In the genomic region with DNA sequence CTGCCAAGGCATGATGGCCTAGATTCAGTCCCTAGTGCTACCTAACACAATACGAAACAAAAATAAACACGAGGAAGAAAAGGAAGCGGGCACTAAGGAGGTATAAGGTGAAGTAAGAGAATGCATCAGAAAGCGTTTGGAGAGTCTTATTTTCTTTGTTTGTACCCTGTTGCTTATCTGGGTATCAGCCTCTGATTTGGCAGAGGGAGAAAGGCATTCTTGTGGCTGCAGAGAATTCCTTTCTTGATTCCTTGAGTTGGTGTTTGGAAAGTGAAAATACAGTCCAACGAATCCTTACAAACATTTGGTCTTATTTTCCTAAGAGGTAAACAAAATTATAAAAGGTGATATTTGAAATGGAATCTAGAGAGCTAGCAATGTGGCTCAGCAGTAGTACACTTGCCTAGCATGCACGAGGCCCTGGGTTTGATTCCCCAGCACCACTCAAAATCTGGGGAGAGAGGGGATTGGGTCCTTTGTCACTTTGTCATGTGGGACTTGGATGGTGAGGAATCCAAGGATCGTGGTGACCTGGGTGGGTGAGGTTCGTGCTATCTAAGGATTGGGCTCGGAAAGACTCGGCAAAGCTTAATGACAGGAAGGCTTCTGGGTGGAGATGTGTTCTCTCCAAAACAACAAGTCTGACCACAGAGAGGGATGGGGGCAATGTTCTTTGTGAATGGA, we compare ENCODE assay signal across 20 mouse cellular contexts. TPM values are rescaled to one million over a fixed set of nuclear protein-coding genes. Genes with fewer than 3 reads are reported as not detected.
DNase-seq lines count a peak whose midpoint lies in the region; ATAC-seq and TF ChIP-seq lines count a peak whose summit lies in the region.
"Had no signal": no experiment of that assay in that cellular context is flagged by ENCODE, and none has a peak within 500 bp of the region (broad histone marks: within the 10 kb centered on the region; RNA-seq: fewer than 3 reads in every experiment).

No protein-coding gene starts in this region.

- H3K36me3 ChIP-seq in heart, embryonic 12.5 days: no peaks in the 10 kb centered on the region
- no peaks in the 10 kb centered on the region for H3K36me3 ChIP-seq in kidney, embryonic 15.5 days
- no peaks in the 10 kb centered on the region for H3K36me3 ChIP-seq in embryonic facial prominence, embryonic 10.5 days (replicated peaks)
- H3K36me3 ChIP-seq in stomach, embryonic 15.5 days: no peaks in the 10 kb centered on the region
- H3K36me3 ChIP-seq: liver, embryonic 13.5 days; midbrain, embryonic 12.5 days had no signal

- H3K9ac ChIP-seq in heart, embryonic 12.5 days: no peak overlapping the region
- no peak overlapping the region for H3K9ac ChIP-seq in kidney, embryonic 15.5 days
- H3K9ac ChIP-seq in stomach, embryonic 15.5 days: no peak overlapping the region
- H3K9ac ChIP-seq: forebrain, embryonic 13.5 days; liver, embryonic 13.5 days; midbrain, embryonic 12.5 days had no signal

- no peaks in the 10 kb centered on the region for H3K27me3 ChIP-seq in heart, embryonic 12.5 days (replicated peaks)
- H3K27me3 ChIP-seq in kidney, embryonic 15.5 days: no peaks in the 10 kb centered on the region
- no peaks in the 10 kb centered on the region for H3K27me3 ChIP-seq in embryonic facial prominence, embryonic 10.5 days (replicated peaks; ENCODE audit: low read depth, poor library complexity, severe bottlenecking)
- H3K27me3 ChIP-seq in stomach, embryonic 15.5 days (replicated peaks): no peaks in the 10 kb centered on the region
- H3K27me3 ChIP-seq in cerebellum, adult 2 months (ENCODE audit: control insufficient read depth, insufficient read depth, low read length): no peaks in the 10 kb centered on the region
- H3K27me3 ChIP-seq: liver, embryonic 13.5 days; Patski had no signal

- TF ChIP-seq POLR2A in cerebellum, adult 2 months (IDR thresholded peaks at IDR 0.05; ENCODE audit: borderline replicate concordance, insufficient read depth, low read length): no peak

- H3K9me3 ChIP-seq in heart, embryonic 12.5 days (replicated peaks): no peaks in the 10 kb centered on the region
- no peaks in the 10 kb centered on the region for H3K9me3 ChIP-seq in kidney, embryonic 15.5 days (replicated peaks)
- H3K9me3 ChIP-seq in embryonic facial prominence, embryonic 10.5 days: no peaks in the 10 kb centered on the region
- H3K9me3 ChIP-seq in stomach, embryonic 15.5 days: no peaks in the 10 kb centered on the region
- H3K9me3 ChIP-seq: forebrain, embryonic 13.5 days; liver, embryonic 13.5 days; midbrain, embryonic 12.5 days had no signal

- 52% methylated on average over 10 of the region's 10 CpGs for WGBS in heart, embryonic 12.5 days
- WGBS in kidney, embryonic 15.5 days: 70% methylated on average over 10 of the region's 10 CpGs
- 65% methylated on average over 10 of the region's 10 CpGs for WGBS in embryonic facial prominence, embryonic 10.5 days
- 61% methylated on average over 10 of the region's 10 CpGs for WGBS in stomach, embryonic 15.5 days
- 79% methylated on average over 10 of the region's 10 CpGs for WGBS in cerebellum, adult 2 months

- no peak overlapping the region for H3K4me2 ChIP-seq in heart, embryonic 12.5 days
- no peak overlapping the region for H3K4me2 ChIP-seq in kidney, embryonic 15.5 days
- H3K4me2 ChIP-seq in stomach, embryonic 15.5 days: no peak overlapping the region
- H3K4me2 ChIP-seq: forebrain, embryonic 13.5 days; liver, embryonic 13.5 days; midbrain, embryonic 12.5 days had no signal

- peaks cover 58% of the 10 kb centered on the region for H3K4me1 ChIP-seq in heart, embryonic 12.5 days (replicated peaks)
- peaks cover 51% of the 10 kb centered on the region for H3K4me1 ChIP-seq in kidney, embryonic 15.5 days
- H3K4me1 ChIP-seq in embryonic facial prominence, embryonic 10.5 days: peaks cover 67% of the 10 kb centered on the region
- H3K4me1 ChIP-seq in stomach, embryonic 15.5 days: peaks cover 37% of the 10 kb centered on the region
- peaks cover 4% of the 10 kb centered on the region for H3K4me1 ChIP-seq in cerebellum, adult 2 months (ENCODE audit: control insufficient read depth, insufficient read depth, low read length)

- no peak for ATAC-seq in heart, embryonic 12.5 days (ENCODE audit: insufficient number of reproducible peaks, low FRiP score)
- ATAC-seq in kidney, embryonic 15.5 days (replicated peaks; ENCODE audit: low FRiP score): no peak
- no peak for ATAC-seq in stomach, embryonic 15.5 days (ENCODE audit: insufficient read depth, low FRiP score, low read depth)
- ATAC-seq: activated CD4-positive, CD25-positive, alpha-beta regulatory T cell, adult 4 months; Patski had no signal

- DNase-seq in heart, adult 11 months: peak; percentile 90
- DNase-seq in kidney, adult 11 months: no peak
- no peak for DNase-seq in embryonic facial prominence, embryonic 10.5 days (ENCODE audit: low spot score)
- no peak for DNase-seq in spleen, postnatal 14 days (ENCODE audit: low spot score in 2 of 2)
- DNase-seq in cerebellum, adult 2 months: no peak
- DNase-seq: B cell, adult 2 months; cerebellum, adult 11-12 months; cerebellum, postnatal 36 days; liver, embryonic 13.5 days; right cerebral cortex, postnatal 14 days had no signal

- TF ChIP-seq CTCF in cerebellum, adult 2 months (IDR thresholded peaks at IDR 0.05; ENCODE audit: borderline replicate concordance, insufficient read depth, low read depth, low read length): no peak

- H3K27ac ChIP-seq in heart, embryonic 12.5 days (ENCODE audit: poor library complexity, severe bottlenecking): no peak overlapping the region
- H3K27ac ChIP-seq in kidney, embryonic 15.5 days: peak overlapping the region; percentile 1; the same call in 1 of the 2 replicates
- H3K27ac ChIP-seq in embryonic facial prominence, embryonic 10.5 days (replicated peaks): peak overlapping the region; percentile 69
- peak overlapping the region; percentile 69 for H3K27ac ChIP-seq in stomach, embryonic 15.5 days
- H3K27ac ChIP-seq in cerebellum, adult 2 months (ENCODE audit: insufficient read depth, low read length): no peak overlapping the region
- H3K27ac ChIP-seq: forebrain, embryonic 13.5 days; kidney, postnatal 0 days; left cerebral cortex, adult 2 months; liver, embryonic 13.5 days; macrophage; midbrain, embryonic 12.5 days had no signal

- no peak overlapping the region for H3K4me3 ChIP-seq in heart, embryonic 12.5 days
- H3K4me3 ChIP-seq in kidney, embryonic 15.5 days (replicated peaks): no peak overlapping the region
- H3K4me3 ChIP-seq in embryonic facial prominence, embryonic 10.5 days: no peak overlapping the region
- H3K4me3 ChIP-seq in stomach, embryonic 15.5 days (replicated peaks): no peak overlapping the region
- H3K4me3 ChIP-seq in cerebellum, adult 2 months (replicated peaks; ENCODE audit: insufficient read depth, low read depth, low read length): no peak overlapping the region
- H3K4me3 ChIP-seq: forebrain, embryonic 13.5 days; left cerebral cortex, adult 2 months; liver, embryonic 13.5 days; midbrain, embryonic 12.5 days had no signal

RNA-seq across cellular contexts. Expression of gene Parva, which starts 44.9 kb away (rescaled TPM):
- polyA plus RNA-seq in heart, embryonic 12.5 days (2016; fragmentation: Nextera tagmentation; extraction: Ambion mirVana): 101 and 103 TPM in 2 replicates
- 103 and 107 TPM in 2 replicates for polyA plus RNA-seq in kidney, embryonic 15.5 days (2015; fragmentation: Nextera tagmentation; extraction: Ambion mirVana)
- polyA plus RNA-seq in embryonic facial prominence, embryonic 10.5 days (2016; fragmentation: Nextera tagmentation; extraction: Ambion mirVana): 62.7 and 70.3 TPM in 2 replicates
- polyA plus RNA-seq in stomach, embryonic 15.5 days (2015; fragmentation: Nextera tagmentation; extraction: Ambion mirVana): 101 and 108 TPM in 2 replicates
- 64.4 and 67.5 TPM in 2 replicates for polyA plus RNA-seq in cerebellum, adult 2 months (2012; rRNA removed)
- polyA plus RNA-seq: activated CD4-positive, CD25-positive, alpha-beta regulatory T cell, adult 4 months had no signal

Comparison
In these comparisons a context has a peak if more than half of its experiments do, and no peak if none do; other contexts are left out.
1. H3K27ac ChIP-seq: peak in kidney, embryonic 15.5 days (single experiment), embryonic facial prominence, embryonic 10.5 days (single experiment) and stomach, embryonic 15.5 days (single experiment); none in heart, embryonic 12.5 days (single experiment) and cerebellum, adult 2 months (single experiment).